Mouse (Mus musculus): ENCODE data around the gene Sarm1.

GRCm38 (mm10) chr11:78512025-78512957, 14.7 kb upstream of the Sarm1 start, which contains the start of the genes Tmem199 and Poldip2:
- TF ChIP-seq CTCF (IDR thresholded peaks at IDR 0.05; ENCODE audit: low read depth, low read length) = no peak
- no peak; the same call in 1 of the 2 replicates for TF ChIP-seq POLR2A (IDR thresholded peaks at IDR 0.05; ENCODE audit: borderline replicate concordance, low read depth, low read length)
